Mouse (Mus musculus): ENCODE data around the gene Chga.

DNA sequence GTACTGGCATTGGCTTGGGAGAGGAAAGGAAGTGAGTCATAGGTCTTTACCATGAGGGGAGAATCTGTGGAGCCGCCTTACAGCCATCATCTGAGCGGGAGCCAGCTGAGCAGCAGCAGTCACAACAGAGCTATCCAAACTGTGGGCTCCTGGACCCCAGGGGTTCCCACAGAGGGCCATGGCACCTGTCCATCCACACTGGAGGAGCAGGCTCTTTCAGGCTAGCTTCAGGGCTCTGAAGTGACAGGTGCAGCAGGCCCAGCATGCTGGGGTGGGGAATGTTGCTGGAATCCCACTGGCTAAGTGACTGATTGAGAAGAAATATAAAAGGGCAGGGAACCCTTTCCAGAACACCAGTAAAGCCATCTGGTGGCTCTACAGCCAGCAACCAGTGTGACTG lies 12.2 kb downstream of the Chga start:
- TF ChIP-seq POLR2A (IDR thresholded peaks at IDR 0.05; ENCODE audit: control insufficient read depth in 1 of 2, insufficient read depth in 1 of 2, low read depth in 1 of 2, low read length in 2 of 2, poor library complexity in 1 of 2) (no peak), TAL1 (IDR thresholded peaks at IDR 0.05; ENCODE audit: low read length) (no peak), EP300 (IDR thresholded peaks at IDR 0.05; ENCODE audit: low read depth in 1 of 2, low read length in 2 of 2) (no peak)
